Mouse (Mus musculus) liver, adult 2 months (tissue): ENCODE data around the gene Cptp. TPM values are rescaled to one million over a fixed set of nuclear protein-coding genes. Genes with fewer than 3 reads are reported as not detected.

Experiments used
- DNase-seq: peaks from one replicate; pipeline ENCODE4 v3.0.0-alpha.2; 2011; ENCODE audit warnings: low read depth, low spot score; ENCODE audit errors: extremely low read depth
- H3K27ac ChIP-seq: fragments of 200-500 bp; replicated peaks from 2 replicates; pipeline ENCODE4 v1.5.1; 2012; ENCODE audit warnings: low read depth, mild to moderate bottlenecking, control low read depth, inconsistent platforms, low read length; ENCODE audit not compliant: insufficient read depth
- H3K27me3 ChIP-seq: fragments of 200-500 bp; 2 replicates; pipeline ENCODE4 v1.6.1; 2012; ENCODE audit warnings: mild to moderate bottlenecking, moderate library complexity, low read length, inconsistent platforms; ENCODE audit not compliant: control insufficient read depth, insufficient read depth
- H3K36me3 ChIP-seq: fragments of 200-500 bp; 2 replicates; pipeline ENCODE4 v1.6.1; 2012; ENCODE audit warnings: low read length, inconsistent platforms; ENCODE audit not compliant: control insufficient read depth, insufficient read depth
- H3K4me1 ChIP-seq: fragments of 200-500 bp; 2 replicates; pipeline ENCODE4 v1.6.1; 2011; ENCODE audit warnings: low read length; ENCODE audit not compliant: control insufficient read depth, insufficient read depth
- H3K4me3 ChIP-seq: fragments of 200-500 bp; 2 replicates; pipeline ENCODE4 v1.5.1; 2011; ENCODE audit warnings: low read depth, mild to moderate bottlenecking, control low read depth, low read length, moderate library complexity; ENCODE audit not compliant: insufficient read depth
- H3K79me2 ChIP-seq: fragments of 200-500 bp; 2 replicates; pipeline ENCODE4 v1.6.1; 2012; ENCODE audit warnings: inconsistent platforms, mild to moderate bottlenecking, low read length, moderate library complexity; ENCODE audit not compliant: control insufficient read depth, insufficient read depth
- H3K9ac ChIP-seq: fragments of 200-500 bp; 2 replicates; pipeline ENCODE4 v1.6.1; 2012; ENCODE audit warnings: low read depth, mild to moderate bottlenecking, control low read depth, inconsistent platforms, low read length
- CTCF ChIP-seq: fragments of 200-500 bp; IDR thresholded peaks from 2 replicates; pipeline ENCODE4 v1.5.1; 2011; ENCODE audit warnings: low read depth, low read length, control low read depth
- POLR2A ChIP-seq: fragments of 200-500 bp; IDR thresholded peaks from 2 replicates; pipeline ENCODE4 v1.6.1; 2011; ENCODE audit warnings: low read length, control low read depth; ENCODE audit not compliant: insufficient read depth; ENCODE audit errors: extremely low read depth
- whole genome bisulfite sequencing: fragments of 180-500 bp; shearing (Covaris S2); methylation state at CpG from one replicate; pipeline ENCODE4 v1.1.7; 2018; 5-methylcytosine and 5-hydroxymethylcytosine counted together
- polyA plus RNA-seq: library from polyadenylated mRNA; depleted of rRNA; stranded (reverse); fragments of >200 nt; gene quantifications from 2 replicates; pipeline ENCODE4 v1.2.3, GENCODE M21; 2012
- total RNA-seq: library from RNA; depleted of rRNA; stranded (reverse); fragments of >200 nt; gene quantifications from 2 replicates; pipeline ENCODE4 v1.2.3, GENCODE M21; 2014

The Cptp gene
- total and polyA plus RNA-seq, 2 experiments: 5.7 to 48.6 TPM

GRCm38 (mm10) chr4:155859318-155859717 lies 9.9 kb downstream of the Cptp start:
- Histone ChIP-seq H3K27me3 (no peaks in the 10 kb centered on the region), H3K36me3 (peaks cover 7% of the 10 kb centered on the region; the same call in 1 of the 2 replicates), H3K9ac (no peak overlapping the region), H3K4me3 (no peak overlapping the region), H3K79me2 (no peaks in the 10 kb centered on the region), H3K27ac (no peak overlapping the region), H3K4me1 (no peaks in the 10 kb centered on the region)
- TF ChIP-seq POLR2A (no peak), CTCF (no peak)
- 70% methylated on average over 13 of the region's 13 CpGs for WGBS
- DNase-seq: no peak

GRCm38 (mm10) chr4:155856881-155857280 lies 12.4 kb downstream of the Cptp start:
- TF ChIP-seq POLR2A: no peak
- TF ChIP-seq CTCF: no peak
- WGBS: 82% methylated on average over 3 of the region's 3 CpGs
- DNase-seq: no peak
- no peaks in the 10 kb centered on the region for H3K4me1 ChIP-seq
- no peak overlapping the region for H3K27ac ChIP-seq
- no peak overlapping the region for H3K4me3 ChIP-seq
- H3K27me3 ChIP-seq: no peaks in the 10 kb centered on the region
- H3K36me3 ChIP-seq: peaks cover 7% of the 10 kb centered on the region; the same call in 1 of the 2 replicates
- no peak overlapping the region for H3K9ac ChIP-seq
- H3K79me2 ChIP-seq: peaks cover 2% of the 10 kb centered on the region; the same call in 1 of the 2 replicates

- no peak for DNase-seq
- Histone ChIP-seq H3K9ac (no peak overlapping the region), H3K4me3 (no peak overlapping the region), H3K4me1 (peaks cover under 1% of the 10 kb centered on the region), H3K36me3 (peaks cover 7% of the 10 kb centered on the region; the same call in 1 of the 2 replicates), H3K27me3 (no peaks in the 10 kb centered on the region), H3K27ac (no peak overlapping the region), H3K79me2 (peaks cover 7% of the 10 kb centered on the region)
- WGBS: 93% methylated on average over 12 of the region's 12 CpGs
- TF ChIP-seq POLR2A (no peak), CTCF (no peak)
Measured at GRCm38 (mm10) chr4:155856071-155856470, 13.2 kb downstream of the Cptp start.

GRCm38 (mm10) chr4:155854991-155855390 lies 14.2 kb downstream of the Cptp start:
- H3K27me3 ChIP-seq: no peaks in the 10 kb centered on the region
- TF ChIP-seq POLR2A (no peak), CTCF (no peak)
- DNase-seq: no peak
- H3K4me3 ChIP-seq: no peak overlapping the region
- H3K27ac ChIP-seq: no peak overlapping the region
- WGBS: 96% methylated on average over 12 of the region's 12 CpGs
- no peak overlapping the region for H3K9ac ChIP-seq
- peaks cover 17% of the 10 kb centered on the region for H3K79me2 ChIP-seq
- H3K36me3 ChIP-seq: peaks cover 7% of the 10 kb centered on the region; the same call in 1 of the 2 replicates
- H3K4me1 ChIP-seq: peaks cover 7% of the 10 kb centered on the region

- H3K4me1 ChIP-seq: peaks cover 21% of the 10 kb centered on the region
- no peak for TF ChIP-seq CTCF
- no peak for TF ChIP-seq POLR2A
- no peak overlapping the region for H3K27ac ChIP-seq
- H3K79me2 ChIP-seq: peaks cover 31% of the 10 kb centered on the region
- no peak overlapping the region for H3K4me3 ChIP-seq
- H3K9ac ChIP-seq: no peak overlapping the region
- WGBS: 95% methylated on average over 9 of the region's 9 CpGs
- H3K36me3 ChIP-seq: peaks cover 7% of the 10 kb centered on the region; the same call in 1 of the 2 replicates
- H3K27me3 ChIP-seq: no peaks in the 10 kb centered on the region
- no peak for DNase-seq
Measured at GRCm38 (mm10) chr4:155853421-155853820, 15.8 kb downstream of the Cptp start.

GRCm38 (mm10) chr4:155851951-155852411 lies 17.3 kb downstream of the Cptp start:
- Histone ChIP-seq H3K27ac (no peak overlapping the region), H3K4me3 (no peak overlapping the region), H3K9ac (no peak overlapping the region), H3K27me3 (no peaks in the 10 kb centered on the region), H3K4me1 (peaks cover 21% of the 10 kb centered on the region), H3K79me2 (peaks cover 40% of the 10 kb centered on the region), H3K36me3 (peaks cover 3% of the 10 kb centered on the region; the same call in 1 of the 2 replicates)
- no peak for TF ChIP-seq CTCF
- no peak for TF ChIP-seq POLR2A
- DNase-seq: no peak
- WGBS: 71% methylated on average over 2 of the region's 2 CpGs
